Mouse (Mus musculus): ENCODE data around the gene Fam205a2.
"Not testable (repeated sequence)": the region's sequence is repeated elsewhere in the genome, so short reads cannot be mapped to it uniquely, and the experiment has no call there.

Fam205a2 gene

GRCm38 (mm10) chr4:42528075-42528474 lies at the start of gene Fam205a2:
Gene Fam205a2, minus strand, starts transcription at chr4:42528175.
- DNase-seq (ENCODE audit: low spot score) = not testable (repeated sequence)

Data from c-Kit-positive CD71-positive TER-119-positive erythroid progenitor cells, embryonic 14.5 days (primary cell).